Mouse (Mus musculus) left cerebral cortex, postnatal 25 days (tissue): ENCODE measurements around the gene Synj1. TPM values are rescaled to one million over a fixed set of nuclear protein-coding genes. Genes with fewer than 3 reads are reported as not detected.

Experiments used
- DNase-seq, 2 experiments: peaks; one replicate each; pipeline ENCODE4 v3.0.0; 2022; ENCODE audit warnings: low spot score in 2 of 2, mixed read lengths in 1 of 2
- intact Hi-C: fragments of 180-260 bp; cut with DNase I; formaldehyde crosslinking; loops from one replicate; pipeline ENCODE4 v1.15.1; 2025
- total RNA-seq, 2 experiments: library from RNA; stranded (reverse); gene quantifications; 2 replicates each; pipeline ENCODE4 v1.2.3; 2021

Synj1 gene
- total RNA-seq, 2 experiments from 2014 or later, result 329 to 335 TPM

GRCm38 (mm10) chr16:91015761-91016160, 4.7 kb upstream of the Synj1 start:
- DNase-seq, result no peak
- intact Hi-C loops, result no loop called here

- intact Hi-C loops, result loop anchor here (1.0 kb wide), 2 partner anchors 32 to 78 kb away; partner anchors contain the start of gene Paxbp1
- DNase-seq, result no peak
Measured at GRCm38 (mm10) chr16:91011847-91012246, 739 bp upstream of the Synj1 start.

GRCm38 (mm10) chr16:91010581-91011020, 507 bp downstream of the Synj1 start:
- intact Hi-C loops, result loop anchor here (1.0 kb wide), 2 partner anchors 34 to 76 kb away; partner anchors contain the start of gene Paxbp1
- DNase-seq, result peak in 1 of 2 experiments; percentile 38

GRCm38 (mm10) chr16:91009942-91010529, 1.1 kb downstream of the Synj1 start:
- DNase-seq, result peak in 1 of 2 experiments; percentile 38
- intact Hi-C loops, result no loop called here

- intact Hi-C loops, result no loop called here
- no peak for DNase-seq
Measured at GRCm38 (mm10) chr16:91004915-91005538, 6.1 kb downstream of the Synj1 start.

- DNase-seq, result no peak
- intact Hi-C loops, result no loop called here
Measured at GRCm38 (mm10) chr16:91001098-91001497, 10.0 kb downstream of the Synj1 start.

GRCm38 (mm10) chr16:90999827-91000226, 11.3 kb downstream of the Synj1 start:
- no peak for DNase-seq
- intact Hi-C loops, result no loop called here

- intact Hi-C loops, result no loop called here
- DNase-seq, result peak in 1 of 2 experiments; percentile 76
Measured at GRCm38 (mm10) chr16:90997822-90998221, 13.3 kb downstream of the Synj1 start.

GRCm38 (mm10) chr16:90996327-90997243, 14.5 kb downstream of the Synj1 start:
- intact Hi-C loops, result no loop called here

GRCm38 (mm10) chr16:90995498-90995897, 15.6 kb downstream of the Synj1 start:
- intact Hi-C loops, result no loop called here

More at GRCm38 (mm10) chr16:90996327-90997243, 14.5 kb downstream of the Synj1 start:
- DNase-seq, result no peak

GRCm38 (mm10) chr16:90995023-90995422, 16.1 kb downstream of the Synj1 start:
- intact Hi-C loops, result no loop called here
- no peak for DNase-seq

More at GRCm38 (mm10) chr16:90995498-90995897, 15.6 kb downstream of the Synj1 start:
- DNase-seq, result no peak

- intact Hi-C loops, result no loop called here
- no peak for DNase-seq
Measured at GRCm38 (mm10) chr16:90989162-90989561, 21.9 kb downstream of the Synj1 start.

- DNase-seq, result no peak
- intact Hi-C loops, result no loop called here
Measured at GRCm38 (mm10) chr16:90988665-90989064, 22.4 kb downstream of the Synj1 start.

- DNase-seq, result no peak
- intact Hi-C loops, result no loop called here
Measured at GRCm38 (mm10) chr16:90988039-90988438, 23.1 kb downstream of the Synj1 start.

- intact Hi-C loops, result no loop called here
- DNase-seq, result peak in 1 of 2 experiments; percentile 30
Measured at GRCm38 (mm10) chr16:90971004-90971403, 40.1 kb downstream of the Synj1 start.

GRCm38 (mm10) chr16:90966241-90966640, 44.9 kb downstream of the Synj1 start:
- no peak for DNase-seq
- intact Hi-C loops, result no loop called here

- no peak for DNase-seq
- intact Hi-C loops, result no loop called here
Measured at GRCm38 (mm10) chr16:90964302-90964701, 46.8 kb downstream of the Synj1 start.

- intact Hi-C loops, result no loop called here
- no peak for DNase-seq
Measured at GRCm38 (mm10) chr16:90963866-90964265, 47.2 kb downstream of the Synj1 start.

- intact Hi-C loops, result no loop called here
- DNase-seq, result no peak
Measured at GRCm38 (mm10) chr16:90963231-90963630, 47.9 kb downstream of the Synj1 start.
